Mouse (Mus musculus) MEL (cell line): Measurements from ENCODE around the gene Wdcp.

Experiments used
- CHD1 ChIP-seq: IDR thresholded peaks from 2 replicates; pipeline ENCODE4 v1.6.1; 2012; ENCODE audit warnings: low read depth, mild to moderate bottlenecking, inconsistent platforms, low read length, improper control_type of control experiment
- CHD2 ChIP-seq: IDR thresholded peaks from 2 replicates; pipeline ENCODE4 v1.6.1; 2011; ENCODE audit warnings: low read length, improper control_type of control experiment
- CTCF ChIP-seq, 3 experiments: IDR thresholded peaks in 2 of 3; conservative IDR thresholded peaks in 1 of 3; 2 replicates each; pipeline ENCODE4 v1.5.1; 2011 to 2012; ENCODE audit warnings: low read length in 3 of 3, low read depth in 2 of 3, mild to moderate bottlenecking in 2 of 3, improper control_type of control experiment in 1 of 3, inconsistent platforms in 1 of 3, mixed read lengths in 1 of 3, moderate library complexity in 1 of 3; ENCODE audit not compliant: control insufficient read depth in 1 of 3, insufficient read depth in 1 of 3, poor library complexity in 1 of 3, severe bottlenecking in 1 of 3
- ELF1 ChIP-seq: IDR thresholded peaks from 2 replicates; pipeline ENCODE4 v1.6.1; 2014; ENCODE audit warnings: low read depth, mild to moderate bottlenecking, inconsistent platforms, low read length, improper control_type of control experiment, moderate library complexity
- GABPA ChIP-seq: IDR thresholded peaks from 2 replicates; pipeline ENCODE4 v1.6.1; 2012; ENCODE audit warnings: low read depth, mild to moderate bottlenecking, inconsistent platforms, low read length, improper control_type of control experiment, moderate library complexity
- MAZ ChIP-seq: IDR thresholded peaks from 2 replicates; pipeline ENCODE4 v1.6.1; 2012; ENCODE audit warnings: low read depth, mild to moderate bottlenecking, inconsistent platforms, low read length, improper control_type of control experiment
- RAD21 ChIP-seq: IDR thresholded peaks from 2 replicates; pipeline ENCODE4 v1.6.1; 2011; ENCODE audit warnings: mild to moderate bottlenecking, low read depth, low read length, improper control_type of control experiment
- USF2 ChIP-seq, 2 experiments: IDR thresholded peaks; 2 replicates each; pipeline ENCODE4 v1.6.1; 2011 to 2012; ENCODE audit warnings: improper control_type of control experiment in 2 of 2, low read length in 2 of 2, borderline replicate concordance in 1 of 2, inconsistent platforms in 1 of 2, low read depth in 1 of 2, mild to moderate bottlenecking in 1 of 2; ENCODE audit not compliant: insufficient read depth in 1 of 2
- ZC3H11A ChIP-seq: IDR thresholded peaks from 2 replicates; pipeline ENCODE4 v1.6.1; 2012; ENCODE audit warnings: low read depth, mild to moderate bottlenecking, inconsistent platforms, low read length, improper control_type of control experiment

- TF ChIP-seq CTCF (IDR thresholded peaks at IDR 0.05 in 2 of 3, conservative IDR thresholded peaks at IDR 0.05 in 1 of 3; ENCODE audit: control insufficient read depth in 1 of 3, insufficient read depth in 1 of 3, low read depth in 2 of 3, low read length in 3 of 3, poor library complexity in 1 of 3, severe bottlenecking in 1 of 3) (no peak), CHD1 (no peak), USF2 (IDR thresholded peaks at IDR 0.05; ENCODE audit: borderline replicate concordance in 1 of 2, insufficient read depth in 1 of 2, low read depth in 1 of 2, low read length in 2 of 2) (no peak), ELF1 (no peak), MAZ (no peak), CHD2 (no peak), RAD21 (no peak), ZC3H11A (no peak), GABPA (no peak)
Observed at GRCm38 (mm10) chr12:4859241-4859914, 16.3 kb downstream of the Wdcp start.
